Mouse (Mus musculus): ENCODE data around the gene 0610010F05Rik.

The 0610010F05Rik gene

DNA sequence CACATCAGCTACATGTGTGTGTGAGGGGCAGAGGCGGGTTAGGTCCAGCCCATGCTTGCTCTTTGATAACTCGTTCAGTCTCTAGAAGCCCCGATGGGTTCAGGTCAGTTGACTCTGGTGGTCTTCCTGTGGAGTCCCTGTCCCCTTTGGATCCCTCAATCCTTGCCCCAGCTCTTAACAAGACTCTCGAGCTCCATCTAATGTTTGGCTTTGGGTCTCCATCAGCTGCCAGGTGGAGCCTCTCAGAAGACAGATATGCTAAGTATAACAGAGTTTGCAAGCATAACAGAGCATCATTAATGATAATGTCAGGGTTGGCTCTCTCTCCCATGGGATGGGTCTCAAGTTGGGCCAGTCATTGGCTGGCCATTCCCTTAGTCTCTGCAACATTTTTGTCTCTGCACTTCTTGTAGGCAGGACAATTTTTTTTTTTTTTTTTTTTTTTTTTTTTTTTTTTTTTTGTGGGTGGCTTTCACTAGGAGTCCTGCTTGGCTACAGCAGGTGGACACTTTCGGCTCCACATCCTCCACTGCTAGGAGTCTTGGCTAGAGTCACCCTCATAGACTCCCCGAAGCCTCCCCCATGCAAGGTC, 76.3 kb downstream of the 0610010F05Rik start:
- DNase-seq, result no peak

DNA sequence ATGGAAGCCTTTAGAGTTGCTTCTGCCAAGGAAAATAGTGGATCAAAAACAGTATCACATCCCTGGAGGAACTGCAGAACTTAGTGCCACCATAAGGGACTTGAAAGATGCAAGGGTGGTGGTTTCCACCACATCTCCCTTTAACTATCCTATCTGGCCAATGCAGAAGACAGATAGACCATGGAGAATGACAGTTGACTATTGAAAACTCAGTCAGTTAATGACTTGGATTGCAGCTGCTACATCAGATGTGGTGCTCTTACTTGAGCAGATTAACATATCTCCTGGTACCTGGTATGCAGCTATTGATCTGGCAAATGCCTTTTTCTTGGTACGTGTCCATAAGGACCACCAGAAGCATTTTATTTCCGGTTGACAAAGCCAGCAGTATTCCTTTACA, 96.0 kb downstream of the 0610010F05Rik start:
- DNase-seq, result peak; percentile 0

DNA sequence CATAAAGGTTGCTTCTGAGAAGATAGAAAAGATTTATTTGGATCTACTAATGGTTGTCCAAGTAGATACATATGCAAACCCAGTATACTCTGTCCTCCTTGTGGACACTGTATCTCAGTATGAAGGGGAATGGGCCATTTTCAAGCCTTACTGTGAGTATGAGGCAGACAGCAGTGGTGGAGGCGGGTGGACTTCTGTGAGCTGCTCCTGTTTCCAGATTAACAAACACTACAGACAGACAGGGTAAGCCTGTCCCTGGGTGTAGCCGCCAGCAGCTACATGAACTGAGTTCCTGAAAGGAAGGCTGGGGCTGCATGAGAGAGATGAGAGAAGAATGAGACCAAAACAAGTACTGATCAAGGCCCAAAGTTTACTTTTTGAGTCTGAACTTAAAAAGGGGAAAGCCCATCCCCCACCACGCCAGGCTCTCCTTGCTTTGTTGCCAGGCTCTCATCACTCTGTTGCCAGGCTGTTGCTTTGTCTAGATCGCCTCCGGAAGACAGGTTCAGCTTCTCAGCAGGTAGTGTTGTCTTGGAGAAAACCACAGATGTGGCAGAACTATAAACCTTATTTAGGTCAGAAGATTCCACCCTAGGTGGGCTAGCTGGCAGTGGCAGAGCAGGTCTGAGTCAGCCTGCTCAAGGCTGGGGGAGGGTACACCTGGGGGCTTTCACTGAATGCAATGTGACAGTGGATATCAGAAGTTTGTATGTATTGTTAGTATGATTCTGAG, 112.8 kb downstream of the 0610010F05Rik start, which contains the start of gene 1700093K21Rik:
Gene 1700093K21Rik (minus strand): TSS at position 683 of the 733 bp plus-strand sequence.
- DNase-seq, result peak; percentile 45

DNA sequence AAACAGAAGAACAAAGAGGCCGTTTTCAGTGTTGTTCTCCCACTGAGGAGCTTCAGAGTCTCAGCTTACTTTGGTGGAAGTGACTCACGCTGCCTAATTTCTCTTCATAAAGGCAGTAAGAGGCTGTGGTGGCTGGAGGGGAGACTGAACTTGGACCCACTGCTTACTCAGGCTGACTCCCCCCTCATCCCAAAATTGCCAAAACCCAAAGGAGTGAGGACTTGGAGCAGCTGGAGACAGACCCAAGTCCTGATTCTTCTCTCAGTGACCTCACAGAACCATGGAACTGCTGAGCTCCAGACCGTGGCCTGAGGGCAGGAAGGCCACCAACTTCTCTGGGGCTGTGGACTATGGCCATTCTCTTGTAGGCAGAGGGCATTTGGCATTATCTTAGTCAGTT, 114.5 kb downstream of the 0610010F05Rik start:
- DNase-seq, result peak; percentile 74

DNA sequence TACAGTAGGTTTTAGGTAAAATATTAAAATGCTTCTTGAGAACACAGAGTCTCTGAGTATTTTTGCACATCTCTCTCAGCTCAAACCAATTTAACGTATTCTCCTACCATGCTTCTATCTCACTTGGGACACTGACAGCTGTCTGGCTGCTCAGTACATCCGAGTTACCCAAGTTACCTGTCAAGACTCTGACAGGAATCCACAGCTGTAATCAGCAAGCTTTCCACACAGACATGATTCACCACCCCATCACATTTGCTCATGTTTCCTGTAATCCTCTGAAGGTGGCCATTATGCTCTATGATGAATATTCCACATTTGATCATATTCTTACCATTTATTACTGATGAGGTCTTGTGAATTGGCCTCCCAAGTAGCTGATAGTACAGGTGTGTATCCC, 118.1 kb downstream of the 0610010F05Rik start:
- DNase-seq, result no peak

Measured in heart, adult 11 months (tissue).